In the genomic region with DNA sequence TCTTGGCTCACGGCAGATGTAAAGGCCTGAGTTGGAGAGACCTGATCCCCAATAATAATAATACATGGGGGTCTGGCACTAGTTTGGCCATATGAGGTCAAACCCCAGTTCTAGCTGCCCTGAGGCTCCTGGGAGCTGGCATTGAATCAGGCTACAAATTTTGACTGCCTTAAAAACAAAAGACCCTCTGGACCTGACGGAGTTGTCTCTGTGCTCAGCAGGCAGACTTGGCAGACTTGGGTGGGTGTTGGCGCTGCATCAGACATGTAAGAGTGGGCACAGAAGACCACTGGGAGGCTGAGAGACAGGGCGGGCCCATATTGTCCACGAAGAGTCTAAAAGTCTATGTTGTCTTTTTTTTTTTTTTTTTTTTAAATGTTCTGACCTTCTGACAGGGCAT, we compare ENCODE assay signal across 19 mouse cellular contexts. TPM values are rescaled to one million over a fixed set of nuclear protein-coding genes. Genes with fewer than 3 reads are reported as not detected.
"Had no signal": no experiment of that assay in that cellular context is flagged by ENCODE, and none has a peak within 500 bp of the region (broad histone marks: within the 10 kb centered on the region; RNA-seq: fewer than 3 reads in every experiment).

No protein-coding gene starts in this region.

- H3K4me2 ChIP-seq: limb, embryonic 13.5 days; lung, embryonic 15.5 days; midbrain, embryonic 12.5 days had no signal

- H3K4me1 ChIP-seq: limb, embryonic 13.5 days; lung, embryonic 15.5 days; midbrain, embryonic 12.5 days had no signal

- DNase-seq: kidney, adult 11 months; kidney, adult 9 months; kidney, postnatal 36 days; left cerebral cortex, postnatal 4 days; lung, postnatal 14 days had no signal

- H3K9ac ChIP-seq: limb, embryonic 13.5 days; lung, embryonic 15.5 days; midbrain, embryonic 12.5 days had no signal

- ATAC-seq: midbrain, embryonic 16.5 days had no signal

- H3K9me3 ChIP-seq: limb, embryonic 13.5 days; lung, embryonic 15.5 days; midbrain, embryonic 12.5 days had no signal

- H3K27ac ChIP-seq: kidney, postnatal 0 days; limb, embryonic 13.5 days; lung, embryonic 15.5 days; midbrain, embryonic 12.5 days; stomach, postnatal 0 days had no signal

- H3K4me3 ChIP-seq: limb, embryonic 13.5 days; lung, embryonic 15.5 days; midbrain, embryonic 12.5 days had no signal

- H3K27me3 ChIP-seq: limb, embryonic 13.5 days; lung, embryonic 15.5 days; midbrain, embryonic 12.5 days had no signal

RNA-seq across cellular contexts. Expression of gene Adm2, which starts 35.9 kb away (rescaled TPM):
- total RNA-seq: layer of hippocampus, adult 18-20 months; layer of hippocampus, postnatal 14 days; left cerebral cortex, adult 18-20 months; left cerebral cortex, postnatal 10 days; left cerebral cortex, postnatal 4 days; megakaryocyte-erythroid progenitor cell, adult 5-6 weeks; neutrophil, adult 5-6 weeks had no signal
- polyA plus RNA-seq: midbrain, embryonic 12.5 days; midbrain, embryonic 16.5 days; urinary bladder, adult 2 months had no signal

RNA-seq across cellular contexts. Expression of gene Miox, which starts 47.6 kb away (rescaled TPM):
- total RNA-seq: layer of hippocampus, adult 18-20 months; layer of hippocampus, postnatal 14 days; left cerebral cortex, adult 18-20 months; left cerebral cortex, postnatal 10 days; left cerebral cortex, postnatal 4 days; megakaryocyte-erythroid progenitor cell, adult 5-6 weeks; neutrophil, adult 5-6 weeks had no signal
- polyA plus RNA-seq: limb, embryonic 13.5 days; lung, embryonic 15.5 days; midbrain, embryonic 12.5 days; midbrain, embryonic 16.5 days; neural tube, embryonic 11.5 days; stomach, postnatal 0 days; urinary bladder, adult 2 months had no signal
